Mouse (Mus musculus) G1E-ER4 (cell line): ENCODE results near the gene Myl4. TPM values are rescaled to one million over a fixed set of nuclear protein-coding genes. Genes with fewer than 3 reads are reported as not detected.

Source experiments
- GATA1 ChIP-seq: IDR thresholded peaks from one replicate; pipeline ENCODE4 v1.8.0; 2012; ENCODE audit warnings: low read length, inconsistent platforms
- polyA plus RNA-seq: library from polyadenylated mRNA; stranded (reverse); fragments of >175 nt; gene quantifications from 2 replicates; pipeline ENCODE4 v1.2.3, GENCODE M21; 2012

Gene Myl4
- polyA plus RNA-seq: 0.09 and 0.16 TPM in 2 replicates

DNA sequence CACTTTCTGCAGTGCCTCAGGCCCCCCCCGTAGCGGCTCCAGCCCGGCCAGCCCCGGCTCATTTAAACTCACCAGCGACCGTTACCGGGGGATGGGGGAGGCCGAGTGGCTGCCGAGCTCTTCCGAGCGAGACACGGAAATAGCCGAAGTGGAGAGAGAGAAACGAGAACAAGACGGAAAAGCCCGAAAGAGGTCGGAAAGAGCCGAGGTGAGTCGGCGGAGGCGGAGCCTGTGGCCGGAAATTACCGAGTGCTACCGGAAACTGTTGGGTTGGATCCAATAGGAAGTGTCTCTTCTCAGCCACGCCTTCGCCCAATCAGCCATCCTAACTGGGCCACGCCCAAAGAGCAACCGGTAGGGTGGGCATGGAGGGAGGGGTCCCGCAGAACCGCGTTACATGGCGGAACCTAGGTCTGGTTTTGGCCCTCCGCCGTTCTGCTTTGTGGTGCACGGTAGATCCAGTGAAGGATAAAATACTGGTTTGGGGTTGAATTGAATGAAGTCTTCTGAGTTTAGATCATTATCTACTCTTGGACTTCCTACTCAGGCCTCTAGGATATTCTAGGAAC, at the start of gene Myl4, which contains the start of gene Cdc27:
Gene Myl4 (plus strand): TSS at position 258 of the 569 bp plus-strand sequence.
Gene Cdc27 (minus strand): TSS at position 215 of the 569 bp plus-strand sequence.
- TF ChIP-seq GATA1: no peak

DNA sequence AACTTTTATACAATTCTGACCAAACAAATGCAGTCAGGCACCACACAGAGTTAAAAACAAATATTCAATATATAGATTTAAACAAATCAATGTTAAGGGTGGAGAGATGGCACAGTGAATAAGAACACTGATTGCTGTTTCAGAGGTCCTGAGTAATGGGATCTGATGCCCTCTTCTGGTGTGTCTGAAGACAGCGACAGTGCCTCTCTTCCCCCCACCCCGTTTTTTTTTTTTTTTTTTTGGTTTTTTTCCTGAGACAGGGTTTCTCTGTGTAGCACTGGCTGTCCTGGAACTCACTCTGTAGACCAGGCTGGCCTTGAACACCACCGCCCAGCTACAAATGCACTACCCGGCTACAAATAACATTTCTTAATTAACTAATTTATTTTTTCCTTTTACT, 42.0 kb upstream of the Myl4 start:
- TF ChIP-seq GATA1: no peak

DNA sequence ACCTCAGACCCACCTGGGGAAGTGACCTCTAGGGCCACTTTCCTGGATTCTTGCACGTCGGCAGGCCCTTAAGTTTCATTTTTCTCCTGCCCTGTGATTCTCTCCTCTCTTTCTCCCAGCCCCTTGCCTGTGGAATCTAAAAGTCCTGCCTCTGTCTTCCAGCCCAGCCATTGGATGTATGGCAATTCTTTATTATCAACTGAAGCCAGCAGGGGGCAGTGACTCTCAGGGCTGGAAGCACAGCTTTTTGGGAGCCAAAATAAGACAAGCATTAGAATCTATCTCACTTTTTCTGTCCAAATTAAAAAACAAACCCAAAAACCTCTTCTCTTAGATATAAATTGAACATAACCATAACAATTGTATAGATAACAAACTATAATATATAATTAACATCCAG, 39.9 kb upstream of the Myl4 start:
- no peak for TF ChIP-seq GATA1

DNA sequence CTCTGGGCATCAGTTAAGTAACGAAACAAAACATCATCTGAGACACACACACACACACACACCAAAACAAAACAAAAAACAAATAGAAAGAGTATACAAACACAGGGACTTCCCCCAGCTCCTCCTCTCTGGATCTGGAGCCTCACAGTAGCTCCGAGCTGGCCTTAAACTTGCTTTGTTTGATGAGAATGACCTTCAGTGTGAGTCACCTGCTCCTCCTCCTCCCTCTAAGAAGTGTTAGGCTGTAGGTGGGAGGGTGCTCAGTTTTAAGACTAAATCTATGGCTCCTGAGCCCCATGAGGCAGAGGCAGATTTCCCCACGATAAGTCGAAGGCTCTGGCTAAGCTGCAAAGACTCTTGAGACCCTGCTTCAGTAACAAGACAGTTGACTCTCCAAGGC, 38.0 kb upstream of the Myl4 start:
- TF ChIP-seq GATA1: no peak

DNA sequence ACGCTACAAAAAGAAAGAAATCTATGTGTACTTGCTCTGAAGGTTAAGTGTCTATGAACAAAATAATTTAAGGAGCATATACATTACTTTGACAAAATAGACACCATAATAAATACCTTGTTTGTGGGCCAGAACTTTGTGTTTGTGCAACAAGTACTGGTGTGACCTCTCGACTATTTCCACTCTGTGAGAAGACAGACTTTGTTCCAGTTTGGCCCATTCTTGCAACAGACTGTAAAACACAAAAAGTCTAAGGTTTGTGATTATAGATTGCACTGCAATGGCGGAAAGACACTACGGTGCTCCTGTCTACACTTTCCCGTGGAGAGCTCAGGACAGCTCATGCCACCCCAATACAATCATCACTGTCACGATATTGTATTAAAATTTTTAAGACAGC, 24.5 kb upstream of the Myl4 start:
- TF ChIP-seq GATA1: no peak

DNA sequence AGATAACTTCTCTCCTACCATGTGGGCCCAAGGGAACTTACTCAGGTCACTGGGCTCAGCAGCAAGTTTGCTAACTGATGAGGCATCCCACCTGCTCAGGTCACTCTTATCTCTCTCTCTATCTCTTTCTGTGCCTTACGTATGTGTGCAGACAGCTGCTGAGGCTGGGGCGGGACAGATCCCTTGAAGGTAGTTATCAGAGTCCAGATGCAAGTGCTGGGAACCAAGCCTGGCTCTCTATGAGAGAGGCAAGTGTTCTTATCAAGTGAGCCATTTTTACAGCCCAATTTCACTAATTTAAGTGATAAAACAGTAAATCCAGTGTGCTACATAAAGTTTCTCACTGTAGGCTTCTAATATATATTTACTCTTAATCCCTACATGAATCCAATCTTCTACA, 13.6 kb upstream of the Myl4 start:
- peak; percentile 3 for TF ChIP-seq GATA1

DNA sequence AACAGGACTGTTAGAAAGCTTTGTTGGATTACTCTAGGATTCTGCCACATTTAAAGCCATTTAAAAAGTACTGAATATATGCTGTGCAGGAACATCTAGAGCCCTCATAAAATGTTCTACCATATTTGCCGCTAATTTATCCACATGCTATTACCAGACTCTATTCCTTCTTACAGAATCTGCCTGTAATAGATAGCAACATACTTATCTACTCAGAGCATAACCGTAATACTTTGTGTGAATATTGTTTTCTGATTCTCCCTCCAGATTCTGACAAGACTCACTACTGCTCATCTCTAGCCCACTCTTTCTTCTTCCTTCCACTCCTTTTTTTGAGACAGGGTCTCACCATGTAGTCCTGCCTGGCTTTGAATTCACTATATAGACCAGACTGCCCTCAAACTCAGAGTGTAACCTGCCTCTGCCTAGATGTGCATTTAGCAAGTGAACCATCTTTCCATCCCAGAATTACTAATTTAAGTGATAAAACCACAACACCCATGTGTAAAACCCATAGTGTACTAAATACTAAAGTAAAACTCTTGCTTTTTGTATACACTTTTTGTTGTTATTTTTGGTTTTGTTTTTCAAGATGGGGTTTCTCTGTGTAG, 12.4 kb upstream of the Myl4 start:
- no peak for TF ChIP-seq GATA1

DNA sequence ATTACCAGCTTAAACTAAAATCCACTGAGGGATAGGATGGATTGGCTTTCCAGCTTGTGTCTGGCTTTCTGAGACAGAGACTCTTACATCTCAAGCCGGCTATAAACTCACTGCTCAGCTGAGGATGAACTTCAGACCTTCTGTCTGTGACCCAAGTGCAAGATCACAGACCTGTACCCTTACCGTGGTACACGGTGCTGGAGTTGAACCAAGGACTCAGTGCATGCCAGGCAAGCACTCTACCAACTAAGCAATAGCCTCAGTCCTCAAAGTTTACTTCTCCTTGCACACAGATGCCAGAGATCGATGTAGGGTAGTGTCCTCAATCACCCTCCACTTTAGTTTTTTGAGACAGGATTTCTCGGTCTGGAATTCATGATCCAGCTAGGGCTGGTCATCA, 10.7 kb upstream of the Myl4 start:
- no peak for TF ChIP-seq GATA1

DNA sequence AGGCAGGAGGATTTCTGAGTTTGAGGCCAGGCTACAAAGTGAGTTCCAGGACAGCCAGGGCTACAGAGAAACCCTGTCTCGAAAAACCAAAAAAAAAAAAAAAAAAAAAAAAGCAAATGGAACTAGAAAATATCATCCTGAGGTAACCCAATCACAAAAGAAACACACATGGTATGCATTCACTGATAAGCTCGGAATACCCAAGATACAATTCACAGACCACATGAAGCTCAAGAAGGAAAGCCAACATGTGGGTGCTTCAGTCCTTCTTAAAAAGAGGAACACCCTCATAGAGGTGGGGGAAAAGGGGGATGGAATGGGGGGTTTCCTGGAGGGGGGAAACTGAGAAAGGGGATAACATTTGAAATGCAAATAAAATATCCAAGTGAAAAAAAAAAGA, 7.1 kb upstream of the Myl4 start:
- peak; percentile 55 for TF ChIP-seq GATA1

DNA sequence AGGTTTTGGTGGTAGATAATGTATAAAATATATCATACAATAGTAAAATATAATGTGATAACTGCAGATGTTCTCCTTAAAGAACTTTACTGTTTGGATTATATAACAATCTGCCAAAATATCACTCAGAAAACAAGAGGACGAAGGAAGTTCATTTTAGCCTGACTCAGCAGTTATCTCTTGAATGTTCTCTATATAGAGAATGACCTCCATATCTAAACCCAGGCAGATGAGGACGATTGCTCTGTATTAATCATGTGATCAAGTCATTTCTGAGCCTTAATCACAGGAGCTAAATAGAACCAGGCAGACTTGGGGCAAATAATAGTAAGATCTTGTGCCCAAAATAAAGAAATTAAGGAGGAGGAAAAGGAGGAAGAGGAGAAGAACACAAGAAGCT, 6.0 kb upstream of the Myl4 start:
- no peak for TF ChIP-seq GATA1

DNA sequence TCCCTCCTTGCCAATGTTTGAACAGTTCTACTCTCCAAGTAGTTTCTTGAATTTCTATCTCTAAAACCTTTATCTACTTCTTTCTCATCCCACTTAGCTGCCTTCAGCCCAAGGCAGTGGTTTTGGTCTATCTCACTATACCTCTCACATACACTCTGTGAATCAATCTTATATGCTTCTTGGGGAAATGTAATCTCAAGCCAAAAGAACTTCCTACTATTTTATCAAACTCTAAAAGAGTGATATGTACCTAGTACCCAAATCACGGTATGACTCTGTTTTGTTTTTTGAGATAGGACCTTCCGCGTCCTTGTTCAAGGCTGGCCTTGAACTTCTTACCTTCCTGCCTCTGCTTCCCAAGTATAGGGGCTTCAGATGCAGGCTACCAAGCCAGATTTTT, 3.0 kb upstream of the Myl4 start:
- TF ChIP-seq GATA1: no peak

DNA sequence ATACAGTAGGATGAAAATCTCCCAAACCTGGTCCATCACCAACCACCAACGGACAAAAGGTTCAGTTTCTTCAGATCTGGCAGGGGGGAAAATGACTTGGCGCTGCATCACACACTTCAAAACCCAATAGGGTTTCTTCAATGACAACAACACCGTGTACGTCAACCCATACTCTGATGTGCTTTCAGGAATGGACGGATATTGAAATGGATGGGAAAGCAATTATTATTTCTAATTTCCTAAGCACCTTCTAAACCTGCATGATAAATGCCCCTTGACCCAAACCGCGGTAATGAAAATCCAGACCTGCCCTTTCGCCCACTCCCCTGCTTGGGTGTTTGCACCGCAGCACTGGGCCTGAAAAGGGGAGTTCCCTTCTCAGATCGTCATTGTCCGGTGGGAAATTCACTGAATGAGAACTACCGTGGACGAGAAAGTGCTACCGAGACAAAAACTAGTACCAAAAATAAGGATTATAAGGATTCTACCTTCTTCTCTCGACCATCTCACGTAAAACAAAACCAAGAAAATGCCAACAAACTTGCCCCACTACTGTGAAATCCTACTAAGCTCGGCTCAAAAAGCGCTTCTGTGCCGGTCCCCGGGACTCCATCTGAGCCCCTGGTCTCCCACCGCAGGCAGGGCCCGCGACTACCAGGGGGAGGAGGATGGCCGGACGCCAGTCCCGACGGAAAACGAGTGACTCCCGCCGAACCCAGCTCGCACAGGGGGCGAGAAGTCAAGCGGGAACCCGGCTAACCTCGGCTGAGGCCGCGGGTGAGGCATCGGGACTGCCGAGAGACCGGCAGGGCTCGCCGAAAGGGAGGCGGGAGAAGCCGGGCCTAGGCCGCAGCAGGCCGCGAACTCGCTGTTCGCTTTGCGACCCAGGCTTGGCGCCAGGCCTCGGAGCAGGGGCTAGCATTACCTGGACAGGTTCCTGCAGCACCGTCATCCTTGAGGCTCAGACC, 741 bp upstream of the Myl4 start:
- TF ChIP-seq GATA1: no peak

DNA sequence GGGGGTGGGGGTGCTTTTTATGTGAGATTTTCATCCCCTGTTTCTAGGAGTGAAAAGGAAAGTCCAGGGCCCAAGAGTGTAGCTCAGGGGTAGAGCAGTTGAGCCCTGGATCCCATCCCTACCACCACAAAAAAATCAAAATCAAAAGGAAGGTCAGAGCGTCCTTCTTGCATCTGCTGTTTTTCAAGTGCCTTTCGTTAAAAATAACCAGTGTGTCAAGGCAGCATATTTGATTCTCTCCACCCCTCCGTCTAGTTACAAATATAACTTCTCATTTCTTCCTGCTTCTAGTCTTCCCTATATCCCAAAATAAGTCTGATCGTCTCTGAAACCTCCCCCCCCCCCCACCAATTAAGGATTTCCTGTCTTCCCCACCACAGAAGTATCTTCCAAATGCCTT, 7.6 kb downstream of the Myl4 start:
- no peak for TF ChIP-seq GATA1

DNA sequence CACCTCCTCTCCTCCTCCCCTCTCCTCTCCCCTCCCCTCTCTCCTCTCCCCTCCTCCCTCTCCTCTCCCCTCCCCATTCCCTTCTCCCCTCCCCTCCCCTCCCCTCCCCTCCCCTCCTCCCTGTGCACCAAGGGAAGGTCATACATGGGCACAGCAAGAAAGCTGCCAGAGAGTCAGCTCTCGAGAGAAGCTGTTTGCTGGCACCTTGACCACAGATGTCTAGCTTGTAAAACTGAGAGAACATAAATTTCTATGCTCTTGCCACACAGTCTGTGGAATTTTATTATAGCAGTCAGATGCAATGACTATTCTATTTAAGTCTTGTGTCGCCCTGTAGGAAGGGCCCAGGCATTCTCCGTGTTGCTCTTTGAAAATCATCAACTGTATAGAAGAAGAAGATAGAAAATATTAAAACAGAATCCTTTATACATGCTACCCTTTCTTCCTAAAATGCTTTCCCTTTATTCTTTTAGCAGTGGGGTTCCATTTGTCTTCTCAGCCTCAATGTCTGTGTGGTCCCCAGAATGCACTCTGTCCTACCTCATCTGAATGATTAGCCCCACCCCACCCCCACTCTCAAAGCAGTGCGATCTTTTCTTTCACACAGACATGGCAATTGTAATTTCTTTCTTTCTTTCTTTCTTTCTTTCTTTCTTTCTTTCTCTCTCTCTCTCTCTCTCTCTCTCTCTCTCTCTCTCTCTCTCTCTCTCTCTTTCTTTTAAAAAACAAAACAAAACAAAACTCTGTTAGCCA, 8.4 kb downstream of the Myl4 start:
- no peak for TF ChIP-seq GATA1

DNA sequence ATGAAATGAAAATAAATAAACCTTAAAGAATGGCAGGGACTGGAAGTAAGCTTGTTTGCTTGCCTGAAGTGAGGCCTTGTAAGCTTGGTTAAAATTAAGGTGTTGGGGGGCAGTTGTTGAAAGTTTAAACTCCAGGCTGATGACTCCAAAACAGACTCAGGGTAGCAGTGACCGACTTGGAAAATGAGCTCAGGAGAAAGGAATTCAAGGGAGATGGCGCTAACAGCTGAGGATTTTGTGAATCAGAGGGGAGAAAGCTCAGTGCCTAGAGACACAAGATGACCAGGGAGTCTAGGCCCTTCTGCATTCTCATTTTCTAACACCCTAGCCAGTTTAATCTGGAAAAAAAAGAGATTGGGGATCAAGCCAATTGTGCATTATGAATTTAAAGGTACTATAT, 10.5 kb downstream of the Myl4 start:
- TF ChIP-seq GATA1: no peak

DNA sequence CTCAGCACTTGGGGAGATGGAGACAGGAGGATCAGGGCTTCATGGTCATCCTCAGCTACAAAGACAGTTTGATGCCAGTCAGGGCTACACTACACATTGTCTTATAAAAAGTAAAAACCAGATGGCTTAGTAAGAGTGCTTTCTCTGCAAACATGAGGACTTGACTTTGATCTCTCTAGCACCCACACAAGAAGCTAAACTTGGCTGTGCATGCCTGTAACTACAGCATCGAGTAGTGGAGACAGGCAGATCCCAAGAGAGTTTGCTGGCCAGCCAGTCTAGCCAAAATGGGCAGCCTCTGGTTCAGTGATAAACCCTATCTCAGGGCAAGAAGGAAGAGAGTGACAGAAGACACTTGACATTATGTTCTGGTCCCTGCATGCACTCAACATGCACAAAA, 13.0 kb downstream of the Myl4 start:
- no peak for TF ChIP-seq GATA1
